Mouse (Mus musculus) liver, adult 2 months (tissue): ENCODE results near the gene Pcbp4.
A peak's percentile ranks its signal among the peaks of the same experiment; 100 is the strongest.

Experiments used
- CTCF ChIP-seq: fragments of 200-500 bp; IDR thresholded peaks from 2 replicates; pipeline ENCODE4 v1.5.1; 2011; ENCODE audit warnings: low read depth, low read length, control low read depth
- POLR2A ChIP-seq: fragments of 200-500 bp; IDR thresholded peaks from 2 replicates; pipeline ENCODE4 v1.6.1; 2011; ENCODE audit warnings: low read length, control low read depth; ENCODE audit not compliant: insufficient read depth; ENCODE audit errors: extremely low read depth

DNA sequence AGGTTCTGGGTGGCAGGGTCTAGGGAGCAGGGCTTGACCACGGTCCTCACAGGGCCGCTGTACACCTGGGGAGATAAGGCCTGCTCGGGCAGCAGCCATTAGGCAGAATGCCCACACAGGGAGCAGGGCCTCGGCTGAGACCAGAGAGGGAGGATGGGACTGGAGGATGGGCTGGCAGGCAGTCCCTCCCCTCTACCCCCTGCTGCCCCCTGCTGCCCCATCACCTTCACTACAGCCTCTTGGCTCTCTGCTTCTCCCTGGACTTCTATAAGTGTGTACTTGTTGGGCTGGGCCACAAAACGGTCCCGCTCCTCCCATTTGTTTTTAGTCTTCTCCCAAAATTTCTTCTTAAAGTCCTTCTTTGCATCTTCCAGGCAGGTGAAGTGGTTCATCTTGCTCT is 21.4 kb downstream of the Pcbp4 start:
- TF ChIP-seq POLR2A (no peak), CTCF (peak; percentile 90)
